Mouse (Mus musculus): ENCODE results near the gene Clpx. TPM values are rescaled to one million over a fixed set of nuclear protein-coding genes. Genes with fewer than 3 reads are reported as not detected.
"Not testable (repeated sequence)": the region's sequence is repeated elsewhere in the genome, so short reads cannot be mapped to it uniquely, and the experiment has no call there.

Clpx gene
- polyA plus RNA-seq, 1 experiment: 50.4 TPM

- Histone ChIP-seq H3K27me3 (ENCODE audit: control insufficient read depth, insufficient read depth, low read length) (no peaks in the 10 kb centered on the region), H3K4me3 (ENCODE audit: control insufficient read depth, low read depth, low read length) (no peak overlapping the region), H3K27ac (ENCODE audit: control insufficient read depth, insufficient read depth, low read depth, low read length) (no peak overlapping the region), H3K4me1 (ENCODE audit: control insufficient read depth, insufficient read depth, low read length) (no peaks in the 10 kb centered on the region), H3K36me3 (ENCODE audit: control insufficient read depth, insufficient read depth, low read length) (no peaks in the 10 kb centered on the region)
- TF ChIP-seq CTCF (IDR thresholded peaks at IDR 0.05; ENCODE audit: control insufficient read depth, insufficient read depth, insufficient replicate concordance, low read depth, low read length): no peak
- TF ChIP-seq POLR2A (IDR thresholded peaks at IDR 0.05; ENCODE audit: control insufficient read depth, low read depth, low read length): no peak
Observed at GRCm38 (mm10) chr9:65275810-65276530, 18.1 kb upstream of the Clpx start.

DNA sequence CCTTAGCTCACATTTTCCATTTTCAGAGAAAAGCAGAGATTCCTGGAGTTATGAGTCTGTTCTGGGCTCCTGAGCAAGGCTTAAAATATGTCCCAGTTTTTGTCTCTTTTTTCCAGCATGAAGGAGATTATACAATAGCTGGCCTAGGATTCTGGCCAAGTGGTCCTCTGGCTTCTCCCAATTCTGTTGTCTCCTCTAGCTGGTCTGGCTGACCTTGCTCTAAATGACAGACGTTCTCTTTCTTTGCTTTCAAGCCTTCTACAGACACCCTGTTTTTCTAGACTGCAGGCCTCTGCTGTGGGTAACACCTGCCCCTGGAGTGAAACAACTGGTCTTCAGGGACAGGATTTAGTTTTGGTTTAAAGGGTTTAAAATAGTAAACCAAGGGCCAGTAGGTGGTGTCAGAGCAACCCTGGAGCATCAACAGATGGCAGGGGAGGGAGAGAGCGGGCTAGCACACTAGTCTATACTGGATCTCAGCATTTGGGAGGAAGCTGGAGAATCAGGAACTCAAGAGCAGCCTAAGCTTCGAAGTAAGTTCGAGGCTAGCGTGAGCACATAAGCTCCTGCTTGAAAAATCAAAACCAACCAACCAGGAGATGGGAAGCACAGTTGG is 12.4 kb upstream of the Clpx start:
- H3K27me3 ChIP-seq (ENCODE audit: control insufficient read depth, insufficient read depth, low read length): no peaks in the 10 kb centered on the region
- TF ChIP-seq CTCF (IDR thresholded peaks at IDR 0.05; ENCODE audit: control insufficient read depth, insufficient read depth, insufficient replicate concordance, low read depth, low read length) (no peak), POLR2A (IDR thresholded peaks at IDR 0.05; ENCODE audit: control insufficient read depth, low read depth, low read length) (no peak)

GRCm38 (mm10) chr9:65283301-65283700 is 10.8 kb upstream of the Clpx start:
- Histone ChIP-seq H3K36me3 (ENCODE audit: control insufficient read depth, insufficient read depth, low read length) (no peaks in the 10 kb centered on the region), H3K4me1 (ENCODE audit: control insufficient read depth, insufficient read depth, low read length) (no peaks in the 10 kb centered on the region), H3K4me3 (ENCODE audit: control insufficient read depth, low read depth, low read length) (no peak overlapping the region), H3K27ac (ENCODE audit: control insufficient read depth, insufficient read depth, low read depth, low read length) (no peak overlapping the region), H3K27me3 (ENCODE audit: control insufficient read depth, insufficient read depth, low read length) (no peaks in the 10 kb centered on the region)
- TF ChIP-seq POLR2A (IDR thresholded peaks at IDR 0.05; ENCODE audit: control insufficient read depth, low read depth, low read length) (no peak), CTCF (IDR thresholded peaks at IDR 0.05; ENCODE audit: control insufficient read depth, insufficient read depth, insufficient replicate concordance, low read depth, low read length) (no peak)

More for the DNA sequence above, 12.4 kb upstream of the Clpx start:
- no peak overlapping the region for H3K27ac ChIP-seq (ENCODE audit: control insufficient read depth, insufficient read depth, low read depth, low read length)
- no peak overlapping the region for H3K4me3 ChIP-seq (ENCODE audit: control insufficient read depth, low read depth, low read length)
- H3K4me1 ChIP-seq (ENCODE audit: control insufficient read depth, insufficient read depth, low read length): no peaks in the 10 kb centered on the region
- H3K36me3 ChIP-seq (ENCODE audit: control insufficient read depth, insufficient read depth, low read length): no peaks in the 10 kb centered on the region

GRCm38 (mm10) chr9:65288252-65288651 is 5.8 kb upstream of the Clpx start:
- H3K27ac ChIP-seq (ENCODE audit: control insufficient read depth, insufficient read depth, low read depth, low read length); H3K4me3 ChIP-seq (ENCODE audit: control insufficient read depth, low read depth, low read length); H3K4me1 ChIP-seq (ENCODE audit: control insufficient read depth, insufficient read depth, low read length); H3K27me3 ChIP-seq (ENCODE audit: control insufficient read depth, insufficient read depth, low read length); H3K36me3 ChIP-seq (ENCODE audit: control insufficient read depth, insufficient read depth, low read length): not testable (repeated sequence)

DNA sequence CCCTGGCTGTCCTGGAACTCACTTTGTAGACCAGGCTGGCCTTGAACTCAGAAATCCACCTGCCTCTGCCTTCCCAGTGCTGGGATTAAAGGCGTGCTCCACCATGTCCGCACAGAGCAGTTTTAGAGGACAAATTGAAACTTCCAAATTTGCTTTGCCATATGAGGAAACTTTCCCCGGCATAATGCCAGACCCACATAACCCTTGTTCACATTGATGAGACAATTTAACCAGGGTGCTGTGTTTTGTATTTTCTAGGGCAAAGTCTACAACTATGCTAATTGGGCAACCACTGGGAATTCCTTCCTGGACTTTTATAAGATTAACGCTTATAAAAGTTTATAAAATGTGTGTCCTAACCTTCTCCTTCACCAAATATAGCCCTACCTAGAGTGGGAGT is 4.1 kb upstream of the Clpx start:
- Histone ChIP-seq H3K27ac (ENCODE audit: control insufficient read depth, insufficient read depth, low read depth, low read length) (no peak overlapping the region), H3K4me1 (ENCODE audit: control insufficient read depth, insufficient read depth, low read length) (no peaks in the 10 kb centered on the region), H3K27me3 (ENCODE audit: control insufficient read depth, insufficient read depth, low read length) (no peaks in the 10 kb centered on the region), H3K4me3 (ENCODE audit: control insufficient read depth, low read depth, low read length) (no peak overlapping the region), H3K36me3 (ENCODE audit: control insufficient read depth, insufficient read depth, low read length) (no peaks in the 10 kb centered on the region)
- TF ChIP-seq CTCF (IDR thresholded peaks at IDR 0.05; ENCODE audit: control insufficient read depth, insufficient read depth, insufficient replicate concordance, low read depth, low read length) (no peak), POLR2A (IDR thresholded peaks at IDR 0.05; ENCODE audit: control insufficient read depth, low read depth, low read length) (no peak)

DNA sequence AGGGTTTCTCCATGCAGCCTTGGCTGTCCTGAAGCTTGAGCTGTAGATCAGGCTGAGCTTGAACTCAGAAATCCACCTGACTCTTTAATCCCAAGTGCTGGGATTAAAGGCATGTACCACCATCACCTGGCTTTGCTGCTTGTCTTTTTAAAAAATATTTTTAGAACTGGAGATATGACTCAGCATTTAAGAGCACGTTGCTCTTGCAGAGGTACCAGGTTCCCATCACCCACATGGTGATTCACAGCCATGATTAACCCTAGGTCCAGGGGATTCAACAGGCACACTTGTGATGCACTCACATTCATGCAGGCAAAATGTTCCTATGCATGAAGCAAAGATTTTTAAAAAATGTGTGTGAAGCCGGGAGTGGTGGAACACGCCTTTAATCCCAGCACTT is 1.6 kb upstream of the Clpx start:
- Histone ChIP-seq H3K27me3 (ENCODE audit: control insufficient read depth, insufficient read depth, low read length) (no peaks in the 10 kb centered on the region), H3K4me1 (ENCODE audit: control insufficient read depth, insufficient read depth, low read length) (no peaks in the 10 kb centered on the region), H3K27ac (ENCODE audit: control insufficient read depth, insufficient read depth, low read depth, low read length) (no peak overlapping the region), H3K36me3 (ENCODE audit: control insufficient read depth, insufficient read depth, low read length) (no peaks in the 10 kb centered on the region), H3K4me3 (ENCODE audit: control insufficient read depth, low read depth, low read length) (no peak overlapping the region)
- TF ChIP-seq POLR2A (IDR thresholded peaks at IDR 0.05; ENCODE audit: control insufficient read depth, low read depth, low read length) (no peak), CTCF (IDR thresholded peaks at IDR 0.05; ENCODE audit: control insufficient read depth, insufficient read depth, insufficient replicate concordance, low read depth, low read length) (no peak)

GRCm38 (mm10) chr9:65293119-65293518 is 941 bp upstream of the Clpx start:
- H3K27ac ChIP-seq (ENCODE audit: control insufficient read depth, insufficient read depth, low read depth, low read length): peak overlapping the region; percentile 94
- no peaks in the 10 kb centered on the region for H3K27me3 ChIP-seq (ENCODE audit: control insufficient read depth, insufficient read depth, low read length)
- H3K4me1 ChIP-seq (ENCODE audit: control insufficient read depth, insufficient read depth, low read length): no peaks in the 10 kb centered on the region
- H3K36me3 ChIP-seq (ENCODE audit: control insufficient read depth, insufficient read depth, low read length): no peaks in the 10 kb centered on the region
- TF ChIP-seq CTCF (IDR thresholded peaks at IDR 0.05; ENCODE audit: control insufficient read depth, insufficient read depth, insufficient replicate concordance, low read depth, low read length) (no peak), POLR2A (IDR thresholded peaks at IDR 0.05; ENCODE audit: control insufficient read depth, low read depth, low read length) (no peak)
- H3K4me3 ChIP-seq (ENCODE audit: control insufficient read depth, low read depth, low read length): peak overlapping the region; percentile 100

Data from testis, adult 2 months (tissue).